29 mouse cellular contexts compared by ENCODE assay signal in the genomic region with DNA sequence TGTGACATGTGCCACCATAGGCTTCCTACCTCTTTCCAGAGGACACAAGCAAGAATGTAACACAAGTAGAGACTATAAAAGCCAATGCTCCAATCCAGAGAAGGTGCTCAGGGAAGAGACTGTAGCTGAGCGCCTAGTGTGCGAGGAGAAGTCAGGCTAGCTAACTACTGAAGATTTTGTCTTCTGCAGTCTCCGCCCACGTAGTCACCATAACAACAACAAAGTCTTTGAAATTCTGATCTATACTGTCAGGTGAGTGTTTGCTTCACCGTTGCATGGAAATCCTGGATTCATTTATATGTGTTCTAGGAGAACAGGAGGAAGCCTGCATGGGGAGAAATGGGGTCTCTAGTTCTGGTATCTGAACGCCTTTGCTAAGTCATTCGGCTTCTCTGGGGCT. TPM values are rescaled to one million over a fixed set of nuclear protein-coding genes. Genes with fewer than 3 reads are reported as not detected.
DNase-seq lines count a peak whose midpoint lies in the region; ATAC-seq and TF ChIP-seq lines count a peak whose summit lies in the region.
"Had no signal": no experiment of that assay in that cellular context is flagged by ENCODE, and none has a peak within 500 bp of the region (broad histone marks: within the 10 kb centered on the region; RNA-seq: fewer than 3 reads in every experiment).

No protein-coding gene starts in this region.

- no peaks in the 10 kb centered on the region for H3K36me3 ChIP-seq in midbrain, embryonic 11.5 days (ENCODE audit: control insufficient read depth, insufficient read depth, low read length)
- H3K36me3 ChIP-seq in midbrain, embryonic 14.5 days (ENCODE audit: control insufficient read depth, insufficient read depth, low read length): no peaks in the 10 kb centered on the region
- no peaks in the 10 kb centered on the region for H3K36me3 ChIP-seq in ES-E14 (ENCODE audit: control insufficient read depth, insufficient read depth, low read length, poor library complexity, severe bottlenecking)
- H3K36me3 ChIP-seq: embryonic facial prominence, embryonic 12.5 days; embryonic facial prominence, embryonic 15.5 days; heart, embryonic 12.5 days; heart, embryonic 15.5 days; hindbrain, embryonic 10.5 days; hindbrain, embryonic 13.5 days had no signal

- no peak for ATAC-seq in midbrain, embryonic 11.5 days (ENCODE audit: low FRiP score)
- no peak for ATAC-seq in midbrain, embryonic 14.5 days (ENCODE audit: low FRiP score, low TSS enrichment)
- peak; percentile 62 for ATAC-seq in activated CD4-positive, CD25-positive, alpha-beta regulatory T cell, adult 4 months
- ATAC-seq: forebrain, embryonic 14.5 days; forebrain, postnatal 0 days; hindbrain, embryonic 16.5 days; intestine, postnatal 0 days had no signal

- H3K9me3 ChIP-seq in midbrain, embryonic 11.5 days (ENCODE audit: control insufficient read depth, low read length): no peaks in the 10 kb centered on the region
- no peaks in the 10 kb centered on the region for H3K9me3 ChIP-seq in midbrain, embryonic 14.5 days (ENCODE audit: control insufficient read depth, low read length)
- no peaks in the 10 kb centered on the region for H3K9me3 ChIP-seq in ES-E14 (ENCODE audit: control insufficient read depth, insufficient read depth, low read depth, low read length)
- H3K9me3 ChIP-seq: embryonic facial prominence, embryonic 12.5 days; embryonic facial prominence, embryonic 15.5 days; heart, embryonic 12.5 days; heart, embryonic 15.5 days; hindbrain, embryonic 10.5 days; hindbrain, embryonic 13.5 days had no signal

- H3K27ac ChIP-seq in midbrain, embryonic 11.5 days (ENCODE audit: low read depth, low read length): no peak overlapping the region
- H3K27ac ChIP-seq in midbrain, embryonic 14.5 days (replicated peaks; ENCODE audit: low read depth, low read length): no peak overlapping the region
- H3K27ac ChIP-seq in ES-E14 (ENCODE audit: insufficient read depth, low read depth, low read length, poor library complexity, severe bottlenecking): no peak overlapping the region
- H3K27ac ChIP-seq: embryonic facial prominence, embryonic 12.5 days; embryonic facial prominence, embryonic 15.5 days; gastrocnemius, adult 2 months; heart, embryonic 15.5 days; hindbrain, embryonic 10.5 days; hindbrain, embryonic 13.5 days had no signal

- 83% methylated on average over 7 of the region's 7 CpGs for WGBS in midbrain, embryonic 11.5 days
- 87% methylated on average over 7 of the region's 7 CpGs for WGBS in midbrain, embryonic 14.5 days

- no peak overlapping the region for H3K4me2 ChIP-seq in midbrain, embryonic 11.5 days
- no peak overlapping the region for H3K4me2 ChIP-seq in midbrain, embryonic 14.5 days (ENCODE audit: low read length)
- H3K4me2 ChIP-seq: embryonic facial prominence, embryonic 12.5 days; embryonic facial prominence, embryonic 15.5 days; heart, embryonic 12.5 days; heart, embryonic 15.5 days; hindbrain, embryonic 13.5 days had no signal

- no peak overlapping the region for H3K4me3 ChIP-seq in midbrain, embryonic 11.5 days (ENCODE audit: low read depth, low read length)
- H3K4me3 ChIP-seq in midbrain, embryonic 14.5 days (replicated peaks; ENCODE audit: low read depth, low read length): no peak overlapping the region
- H3K4me3 ChIP-seq in ES-E14 (ENCODE audit: insufficient read depth in 1 of 2, low read depth in 1 of 2, low read length in 2 of 2, poor library complexity in 1 of 2, severe bottlenecking in 1 of 2): no peak overlapping the region
- H3K4me3 ChIP-seq: embryonic facial prominence, embryonic 12.5 days; embryonic facial prominence, embryonic 15.5 days; gastrocnemius, adult 2 months; heart, embryonic 12.5 days; heart, embryonic 15.5 days; hindbrain, embryonic 10.5 days; hindbrain, embryonic 13.5 days had no signal

- no peak overlapping the region for H3K9ac ChIP-seq in midbrain, embryonic 11.5 days (ENCODE audit: low read length)
- no peak overlapping the region for H3K9ac ChIP-seq in midbrain, embryonic 14.5 days (replicated peaks; ENCODE audit: low read length)
- no peak overlapping the region for H3K9ac ChIP-seq in ES-E14 (ENCODE audit: insufficient read depth, low read depth, low read length, poor library complexity, severe bottlenecking)
- H3K9ac ChIP-seq: embryonic facial prominence, embryonic 12.5 days; embryonic facial prominence, embryonic 15.5 days; forebrain, postnatal 0 days; heart, embryonic 12.5 days; heart, embryonic 15.5 days; hindbrain, embryonic 13.5 days had no signal

- no peaks in the 10 kb centered on the region for H3K27me3 ChIP-seq in midbrain, embryonic 11.5 days (ENCODE audit: control insufficient read depth, insufficient read depth, low read length)
- H3K27me3 ChIP-seq in midbrain, embryonic 14.5 days (ENCODE audit: control insufficient read depth, insufficient read depth, low read length): no peaks in the 10 kb centered on the region
- H3K27me3 ChIP-seq: embryonic facial prominence, embryonic 12.5 days; embryonic facial prominence, embryonic 15.5 days; heart, embryonic 12.5 days; heart, embryonic 15.5 days; hindbrain, embryonic 13.5 days had no signal

- no peaks in the 10 kb centered on the region for H3K4me1 ChIP-seq in midbrain, embryonic 11.5 days (ENCODE audit: control insufficient read depth, insufficient read depth, low read length)
- H3K4me1 ChIP-seq in midbrain, embryonic 14.5 days (ENCODE audit: control insufficient read depth, insufficient read depth, low read length): no peaks in the 10 kb centered on the region
- peaks cover 6 to 9% of the 10 kb centered on the region in 2 experiments; a peak in 1 of 4 replicates for H3K4me1 ChIP-seq in ES-E14 (ENCODE audit: control insufficient read depth in 2 of 2, insufficient read depth in 2 of 2, low read length in 2 of 2, poor library complexity in 1 of 2)
- H3K4me1 ChIP-seq: embryonic facial prominence, embryonic 12.5 days; embryonic facial prominence, embryonic 15.5 days; heart, embryonic 15.5 days; hindbrain, embryonic 10.5 days; hindbrain, embryonic 13.5 days had no signal

- in situ Hi-C loops in ES-E14 (cut with MboI; ENCODE audit: low sequenced_read_pairs in 2 of 2, unreplicated experiment in 2 of 2): no loop called here

- DNase-seq in midbrain, embryonic 11.5 days (ENCODE audit: low spot score, missing footprints): peak; percentile 54
- no peak for DNase-seq in midbrain, embryonic 14.5 days
- DNase-seq in ES-E14 (ENCODE audit: low read depth, low spot score) (peak; percentile 29), MN1 (ENCODE audit: low spot score) (no peak)
- no peak for DNase-seq in kidney, postnatal 4 days
- DNase-seq in layer of hippocampus, postnatal 25 days (ENCODE audit: extremely low spot score in 1 of 2, low spot score in 1 of 2): no peak
- no peak for DNase-seq in left cerebral cortex, adult 9 months (ENCODE audit: low spot score in 2 of 2)
- DNase-seq: adrenal gland, adult 8-10 months; adrenal gland, postnatal 25 days; cerebellum, adult 11-12 months; cerebellum, adult 9-10 months; cerebellum, postnatal 25 days; forebrain, postnatal 0 days; gastrocnemius, adult 2 months; gastrocnemius, postnatal 14 days; heart, adult 18-20 months; heart, postnatal 10 days; heart, postnatal 36 days had no signal

TF ChIP-seq in ES-E14, 5 proteins besides CTCF, POLR2A, EP300 and RAD21:
- TF ChIP-seq CHD2 (IDR thresholded peaks at IDR 0.05; ENCODE audit: low read depth, low read length): no peak
- no peak for TF ChIP-seq ZNF384 (IDR thresholded peaks at IDR 0.05; ENCODE audit: low read depth, low read length)

RNA-seq across cellular contexts. Expression of gene Mdfic, which starts 9.8 kb away (rescaled TPM):
- polyA plus RNA-seq in midbrain, embryonic 11.5 days (2014; fragmentation: Nextera tagmentation; extraction: Ambion mirVana): 7.0 and 7.7 TPM in 2 replicates
- polyA plus RNA-seq in midbrain, embryonic 14.5 days (2014; fragmentation: Nextera tagmentation; extraction: Ambion mirVana): 0.86 and 1.1 TPM in 2 replicates
- total RNA-seq in ES-E14 (2012; rRNA removed): 4.2 and 8.1 TPM in 2 replicates
- polyA plus RNA-seq in activated CD4-positive, CD25-positive, alpha-beta regulatory T cell, adult 4 months (2017; shearing (Covaris generic)): 10 to 100 TPM; 16.2 to 20.8 TPM
- total RNA-seq in layer of hippocampus, postnatal 25 days (2021): 1 to 10 TPM; 3.3 to 4.0 TPM
- total RNA-seq: MEL had no signal

Comparison
In these comparisons a context has a peak if more than half of its experiments do, and no peak if none do; other contexts are left out.
1. DNase-seq: peak in midbrain, embryonic 11.5 days (single experiment) and ES-E14 (single experiment); none in midbrain, embryonic 14.5 days (single experiment), MN1 (single experiment), kidney, postnatal 4 days (0 of 2), layer of hippocampus, postnatal 25 days (0 of 2) and left cerebral cortex, adult 9 months (0 of 2).